Mouse (Mus musculus) midbrain, embryonic 16.5 days (tissue): ENCODE results near the gene 4930590J08Rik. TPM values are rescaled to one million over a fixed set of nuclear protein-coding genes. Genes with fewer than 3 reads are reported as not detected.
"Not testable (repeated sequence)": the region's sequence is repeated elsewhere in the genome, so short reads cannot be mapped to it uniquely, and the experiment has no call there.

Experiments
- ATAC-seq: fragments of 200-750 bp; cut with Nextera tagmentation; 2 replicates; pipeline ENCODE4 v1.8.0; 2017; ENCODE audit warnings: moderate TSS enrichment
- H3K27ac ChIP-seq: fragments of 300-500 bp; sonication (generic); 2 replicates; pipeline ENCODE4 v1.5.1; 2014; ENCODE audit warnings: mild to moderate bottlenecking, low read length, mixed read lengths
- H3K27me3 ChIP-seq: fragments of 300-500 bp; sonication (generic); 2 replicates; pipeline ENCODE4 v1.6.1; 2014; ENCODE audit warnings: low read depth, low read length, mixed read lengths; ENCODE audit not compliant: control insufficient read depth, insufficient read depth
- H3K36me3 ChIP-seq: fragments of 300-500 bp; sonication (generic); 2 replicates; pipeline ENCODE4 v1.6.1; 2014; ENCODE audit warnings: mild to moderate bottlenecking, low read length, moderate library complexity, mixed read lengths; ENCODE audit not compliant: control insufficient read depth, insufficient read depth
- H3K4me1 ChIP-seq: fragments of 300-500 bp; sonication (generic); 2 replicates; pipeline ENCODE4 v1.6.1; 2014; ENCODE audit warnings: mild to moderate bottlenecking, low read length, mixed read lengths; ENCODE audit not compliant: control insufficient read depth, insufficient read depth
- H3K4me2 ChIP-seq: fragments of 300-500 bp; sonication (generic); 2 replicates; pipeline ENCODE4 v1.6.1; 2014; ENCODE audit warnings: mild to moderate bottlenecking, low read length, mixed read lengths
- H3K4me3 ChIP-seq: fragments of 300-500 bp; sonication (generic); 2 replicates; pipeline ENCODE4 v1.5.1; 2014; ENCODE audit warnings: low read depth, mild to moderate bottlenecking, low read length, moderate library complexity, mixed read lengths
- H3K9ac ChIP-seq: fragments of 300-500 bp; sonication (generic); 2 replicates; pipeline ENCODE4 v1.6.1; 2014; ENCODE audit warnings: low read depth, low read length, mixed read lengths
- H3K9me3 ChIP-seq: fragments of 300-500 bp; sonication (generic); replicated peaks from 2 replicates; pipeline ENCODE4 v1.6.1; 2014; ENCODE audit warnings: mild to moderate bottlenecking, low read length, mixed read lengths; ENCODE audit not compliant: control insufficient read depth, poor library complexity, severe bottlenecking
- WGBS: fragments of 180-500 bp; shearing (Covaris S2); extraction: QIAGEN DNeasy Blood & Tissue Kit; methylation state at CpG from one replicate; pipeline ENCODE4 v1.1.7; 2014; 5-methylcytosine and 5-hydroxymethylcytosine counted together
- polyA plus RNA-seq: library from polyadenylated mRNA; unstranded; fragments of >200 nt; fragmentation: Nextera tagmentation; extraction: Ambion mirVana; gene quantifications from 2 replicates; pipeline ENCODE4 v1.2.1, GENCODE M21; 2015

Gene 4930590J08Rik
- 1.4 TPM in 2 replicates for polyA plus RNA-seq

DNA sequence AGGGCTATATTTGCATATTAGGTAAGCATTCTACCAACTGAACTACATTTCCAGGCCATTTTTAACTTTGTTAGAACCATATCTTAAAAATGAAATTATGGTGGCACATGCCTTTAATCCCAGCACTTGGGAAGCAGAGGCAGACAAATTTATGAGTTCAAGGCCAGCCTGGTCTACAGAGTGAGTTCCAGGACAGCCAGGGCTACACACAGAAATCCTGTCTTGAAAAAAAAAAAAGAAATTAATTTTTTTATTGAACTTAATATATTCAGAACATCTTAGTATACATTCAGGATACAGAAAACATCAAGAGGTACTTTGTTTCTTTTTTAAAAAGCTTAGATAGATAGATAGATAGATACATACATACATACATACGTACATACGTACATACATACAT is at the start of gene 4930590J08Rik:
Gene 4930590J08Rik (plus strand): TSS at position 301 of the 400 bp plus-strand sequence.
- H3K4me3 ChIP-seq, H3K27me3 ChIP-seq, H3K4me1 ChIP-seq, H3K9me3 ChIP-seq, H3K27ac ChIP-seq, H3K4me2 ChIP-seq, ATAC-seq, H3K9ac ChIP-seq: not testable (repeated sequence)
- WGBS, result 97% methylated on average over 2 of the region's 2 CpGs
- H3K36me3 ChIP-seq, result peaks cover 17% of the 10 kb centered on the region

DNA sequence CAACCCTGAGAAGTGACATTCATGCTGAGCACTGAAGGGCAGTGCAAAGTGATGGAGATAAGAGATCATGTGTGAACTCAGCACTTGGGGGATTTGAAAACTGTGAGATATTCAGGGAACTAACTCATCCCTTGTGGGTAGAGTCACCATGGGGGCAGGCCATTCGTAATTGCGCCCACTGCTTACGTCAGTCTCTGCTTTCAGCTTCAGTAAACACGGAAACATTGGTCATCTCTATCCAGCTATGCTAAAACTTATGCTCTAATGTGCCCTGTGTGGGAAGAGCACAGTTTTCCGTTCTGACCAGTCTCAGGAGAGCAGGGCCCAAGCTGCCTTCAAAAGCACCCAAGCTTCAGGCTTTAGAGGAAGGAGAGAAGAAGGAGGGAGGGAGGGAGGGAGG is 44.3 kb upstream of the 4930590J08Rik start:
- Histone ChIP-seq H3K27ac (no peak overlapping the region), H3K36me3 (no peaks in the 10 kb centered on the region), H3K4me2 (no peak overlapping the region), H3K4me3 (no peak overlapping the region), H3K4me1 (no peaks in the 10 kb centered on the region), H3K9ac (no peak overlapping the region), H3K27me3 (no peaks in the 10 kb centered on the region), H3K9me3 (no peaks in the 10 kb centered on the region)
- WGBS, result 80% methylated on average over 5 of the region's 5 CpGs
- ATAC-seq, result no peak

DNA sequence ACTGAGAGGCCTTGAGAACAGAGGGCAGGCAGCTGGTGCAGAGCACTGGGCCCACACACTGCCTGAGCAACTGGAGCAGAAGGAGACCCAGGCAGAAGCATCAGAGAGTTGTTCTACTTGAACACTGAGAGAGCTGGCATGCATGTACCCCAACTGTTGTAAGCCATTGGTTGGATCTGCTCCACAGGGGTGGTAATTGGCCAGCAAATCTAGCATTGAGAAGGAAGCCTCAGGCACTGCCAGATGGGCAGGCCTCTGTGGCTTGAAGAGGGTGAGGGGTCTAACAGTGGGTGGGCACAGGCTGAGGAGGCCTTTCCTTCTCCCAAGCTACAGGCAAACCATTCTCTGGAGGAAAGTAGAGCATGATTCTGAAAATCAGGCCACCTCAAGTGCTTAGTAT is 39.8 kb upstream of the 4930590J08Rik start:
- ATAC-seq, result no peak

DNA sequence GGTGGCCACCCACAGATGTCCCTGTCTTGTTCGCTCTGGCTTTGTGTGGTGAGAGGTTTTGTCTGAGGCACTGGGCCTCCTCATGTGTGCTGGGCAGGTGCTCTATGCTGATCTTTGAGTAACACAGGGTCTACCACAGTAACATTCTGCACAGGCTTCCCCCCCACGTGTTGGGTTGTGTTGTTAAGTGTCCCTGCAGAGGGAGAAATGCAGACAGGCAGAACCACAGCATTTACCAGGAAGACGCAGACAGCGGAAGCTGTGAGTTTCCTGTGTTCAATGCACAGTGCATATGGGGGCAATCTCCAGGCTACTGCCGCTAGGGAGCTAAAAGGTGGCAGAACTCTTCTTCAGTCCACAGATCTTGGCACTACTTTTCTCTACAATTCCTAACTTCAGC is 38.0 kb upstream of the 4930590J08Rik start:
- Histone ChIP-seq H3K27me3 (no peaks in the 10 kb centered on the region), H3K4me3 (no peak overlapping the region), H3K9ac (no peak overlapping the region), H3K4me1 (no peaks in the 10 kb centered on the region), H3K4me2 (no peak overlapping the region), H3K27ac (no peak overlapping the region), H3K9me3 (no peaks in the 10 kb centered on the region), H3K36me3 (no peaks in the 10 kb centered on the region)
- 81% methylated on average over 5 of the region's 5 CpGs for WGBS
- no peak for ATAC-seq

More for the DNA sequence above, 39.8 kb upstream of the 4930590J08Rik start:
- Histone ChIP-seq H3K4me3 (no peak overlapping the region), H3K4me2 (no peak overlapping the region), H3K9me3 (no peaks in the 10 kb centered on the region), H3K36me3 (no peaks in the 10 kb centered on the region), H3K27ac (no peak overlapping the region), H3K27me3 (no peaks in the 10 kb centered on the region), H3K9ac (no peak overlapping the region), H3K4me1 (no peaks in the 10 kb centered on the region)

DNA sequence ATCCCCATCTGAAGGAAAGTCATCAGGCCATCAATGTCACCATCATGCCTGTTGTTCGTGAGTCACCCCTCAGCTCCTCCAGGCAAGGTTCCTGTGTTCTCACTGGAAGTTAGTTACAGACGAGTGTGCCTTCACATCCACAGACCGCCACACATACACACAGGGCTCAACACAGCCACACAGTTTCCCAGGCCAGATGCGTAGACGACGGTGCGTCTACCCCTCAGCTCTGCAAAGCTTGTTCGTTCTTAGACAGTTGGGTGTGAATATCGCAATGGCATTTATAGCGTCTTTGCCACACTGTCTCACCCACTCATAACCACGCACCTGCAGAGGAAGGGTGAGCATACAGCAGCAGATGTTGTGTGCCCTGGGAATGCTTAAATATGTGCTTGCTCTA is 37.0 kb upstream of the 4930590J08Rik start:
- no peaks in the 10 kb centered on the region for H3K36me3 ChIP-seq
- H3K4me3 ChIP-seq, result no peak overlapping the region
- H3K9me3 ChIP-seq, result no peaks in the 10 kb centered on the region
- H3K27me3 ChIP-seq, result no peaks in the 10 kb centered on the region
- no peak overlapping the region for H3K4me2 ChIP-seq
- no peaks in the 10 kb centered on the region for H3K4me1 ChIP-seq
- no peak overlapping the region for H3K27ac ChIP-seq
- H3K9ac ChIP-seq, result no peak overlapping the region
- ATAC-seq, result no peak
- 86% methylated on average over 11 of the region's 11 CpGs for WGBS

DNA sequence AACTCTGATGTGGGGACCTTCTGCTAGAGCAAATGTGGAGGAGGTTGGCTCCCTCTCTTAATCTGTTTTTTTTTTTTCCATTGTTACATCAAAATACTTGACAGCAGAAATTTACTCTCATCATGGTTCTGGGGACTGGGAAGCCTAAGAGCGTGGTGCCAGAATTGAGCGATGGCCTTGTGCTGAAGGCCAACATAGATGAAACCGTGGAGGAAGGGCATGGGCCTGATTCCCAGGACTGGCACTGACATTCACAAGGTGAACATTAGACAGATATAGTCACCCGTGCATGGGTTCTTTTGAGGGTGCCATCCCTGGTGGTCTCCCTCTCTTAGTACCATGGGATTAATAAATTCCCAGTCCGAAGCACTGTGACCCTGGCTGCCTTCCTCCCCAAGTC is 34.5 kb upstream of the 4930590J08Rik start:
- Histone ChIP-seq H3K4me1 (no peaks in the 10 kb centered on the region), H3K27ac (no peak overlapping the region), H3K4me3 (no peak overlapping the region), H3K9me3 (no peaks in the 10 kb centered on the region), H3K9ac (no peak overlapping the region), H3K4me2 (no peak overlapping the region), H3K27me3 (no peaks in the 10 kb centered on the region), H3K36me3 (no peaks in the 10 kb centered on the region)
- ATAC-seq, result no peak
- 88% methylated on average over 5 of the region's 5 CpGs for WGBS

DNA sequence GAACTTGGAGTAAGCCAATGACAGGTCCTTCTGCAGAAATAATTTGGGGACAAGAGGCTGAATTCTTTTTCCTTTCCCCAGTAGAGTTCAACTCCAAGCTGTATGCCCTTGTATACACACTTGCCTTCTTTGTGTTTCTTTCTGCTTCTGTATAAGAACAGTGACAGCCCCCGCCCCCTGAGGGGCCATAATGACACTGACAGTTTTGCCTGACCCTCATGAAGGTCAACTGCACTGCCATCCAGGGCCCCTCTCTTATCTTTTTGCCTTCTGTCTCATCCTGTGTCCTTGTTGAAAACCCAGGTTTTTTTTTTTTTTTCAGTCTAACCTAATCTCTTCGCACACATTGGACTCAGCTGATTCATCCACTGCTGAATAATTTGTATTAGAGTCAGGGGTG is 29.8 kb upstream of the 4930590J08Rik start:
- 71% methylated on average over 2 of the region's 2 CpGs for WGBS
- H3K4me2 ChIP-seq, result no peak overlapping the region
- no peak overlapping the region for H3K4me3 ChIP-seq
- H3K9ac ChIP-seq, result no peak overlapping the region
- H3K27me3 ChIP-seq, result no peaks in the 10 kb centered on the region; the same call in none of the 2 replicates
- H3K9me3 ChIP-seq, result no peaks in the 10 kb centered on the region
- no peak for ATAC-seq
- H3K27ac ChIP-seq, result no peak overlapping the region
- no peaks in the 10 kb centered on the region for H3K36me3 ChIP-seq
- peaks cover 5% of the 10 kb centered on the region; the same call in 1 of the 2 replicates for H3K4me1 ChIP-seq

DNA sequence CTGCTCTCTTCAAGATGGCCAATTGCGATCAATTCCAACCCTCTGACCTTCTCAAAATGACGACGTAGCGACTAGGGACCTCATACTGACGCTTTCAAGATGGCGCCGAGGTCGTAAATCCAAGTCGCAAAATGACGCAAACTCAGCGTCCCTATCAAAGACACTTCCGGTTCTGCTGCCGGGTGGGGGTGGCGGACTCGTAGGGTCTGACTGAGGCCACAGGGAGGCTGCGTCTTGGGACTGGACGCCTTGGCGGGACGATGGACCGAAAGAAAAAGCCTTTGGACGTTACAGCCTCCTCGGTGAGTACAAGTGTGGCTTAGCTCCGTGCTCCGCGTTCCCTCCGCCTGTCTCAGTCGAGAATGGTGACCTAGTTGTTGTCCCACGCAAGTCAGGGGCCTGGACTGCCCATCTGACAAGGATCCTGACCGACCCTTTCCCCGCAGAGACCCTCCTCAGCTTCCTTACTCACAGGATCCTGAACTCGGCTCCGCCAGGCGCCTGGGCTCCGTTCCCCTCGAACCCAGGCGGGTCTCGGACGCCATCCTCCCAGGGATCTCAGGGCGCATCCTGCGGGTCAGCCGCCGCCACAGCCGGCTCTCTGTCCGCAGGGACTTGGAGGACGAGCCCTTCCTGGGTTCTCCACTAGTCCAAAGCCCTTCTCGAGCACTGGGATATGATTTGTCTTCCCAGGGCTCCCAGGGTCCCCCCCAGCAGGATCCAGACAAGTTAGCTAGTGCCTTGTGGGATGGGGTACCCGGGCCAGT is 24.5 kb upstream of the 4930590J08Rik start, which contains the start of gene Ccdc174:
Gene Ccdc174 (plus strand): TSS at position 169 of the 767 bp plus-strand sequence.
- peak within 1 kb of the TSS; percentile 100 for H3K4me3 ChIP-seq
- no peaks in the 10 kb centered on the region; the same call in none of the 2 replicates for H3K27me3 ChIP-seq
- H3K4me2 ChIP-seq, result peak within 1 kb of the TSS; percentile 76
- peaks cover 11% of the 10 kb centered on the region; the same call in 1 of the 2 replicates for H3K36me3 ChIP-seq
- H3K9me3 ChIP-seq, result no peaks in the 10 kb centered on the region
- H3K4me1 ChIP-seq, result peaks cover 15% of the 10 kb centered on the region
- ATAC-seq, result peak; percentile 95
- peak within 1 kb of the TSS; percentile 93 for H3K9ac ChIP-seq
- peak within 1 kb of the TSS; percentile 86 for H3K27ac ChIP-seq
- under 1% methylated on average over 47 of the region's 47 CpGs for WGBS

DNA sequence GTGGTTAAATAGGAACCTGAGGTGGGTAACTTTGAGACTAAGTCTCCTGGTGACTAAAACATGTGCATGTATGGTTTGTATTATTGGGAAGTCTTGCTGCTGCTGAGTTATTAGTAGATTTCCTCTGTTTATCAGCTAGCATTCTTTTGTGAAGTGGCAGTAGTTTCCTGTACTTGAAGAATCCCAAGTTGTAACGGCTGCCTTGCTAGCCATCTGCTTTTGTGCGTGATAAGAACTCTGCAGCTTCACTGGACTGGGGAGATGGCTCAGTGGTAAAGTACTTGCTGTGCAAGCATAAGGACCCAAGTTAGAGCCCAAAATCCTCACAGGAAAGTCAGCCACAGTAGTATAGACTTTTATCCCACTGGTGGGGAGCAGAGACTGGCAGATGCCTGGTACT is 18.8 kb upstream of the 4930590J08Rik start:
- Histone ChIP-seq H3K4me2 (no peak overlapping the region), H3K9ac (no peak overlapping the region), H3K36me3 (peaks cover 34% of the 10 kb centered on the region), H3K9me3 (no peaks in the 10 kb centered on the region), H3K4me1 (peaks cover 6% of the 10 kb centered on the region), H3K27me3 (no peaks in the 10 kb centered on the region), H3K27ac (no peak overlapping the region), H3K4me3 (no peak overlapping the region)
- 87% methylated on average over 2 of the region's 2 CpGs for whole genome bisulfite sequencing
- ATAC-seq, result no peak
